Mouse (Mus musculus) adrenal gland, postnatal 14 days (tissue): ENCODE data around the gene Nepro. TPM values are rescaled to one million over a fixed set of nuclear protein-coding genes. Genes with fewer than 3 reads are reported as not detected.

Experiments
- DNase-seq: peaks from one replicate; pipeline ENCODE4 v3.0.0; 2021; ENCODE audit warnings: mixed read lengths
- total RNA-seq: library from RNA; stranded (reverse); gene quantifications from 2 replicates; pipeline ENCODE4 v1.2.3, GENCODE M21; 2021

Gene Nepro
- total RNA-seq, 1 experiment from 2014 or later: 9.2 TPM

DNA sequence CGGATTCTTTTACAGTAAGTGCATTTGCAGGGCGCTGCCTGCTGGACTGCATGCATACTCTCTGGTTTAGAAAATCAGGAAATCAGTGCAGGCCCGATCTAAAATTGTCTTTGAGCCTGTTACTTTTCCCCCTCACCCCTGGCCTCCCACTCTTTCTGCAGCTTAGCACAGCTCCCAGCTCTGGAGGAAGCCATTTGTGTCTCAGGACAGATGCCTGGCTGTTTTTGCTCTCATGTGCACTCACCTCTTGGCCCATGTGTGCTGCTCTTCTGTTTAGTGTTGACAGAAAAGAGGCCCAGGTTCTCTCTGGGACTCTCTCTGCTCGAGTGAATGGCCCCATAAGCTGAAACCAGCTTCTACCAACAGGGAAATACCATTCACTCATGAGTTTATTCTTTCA lies 20.6 kb upstream of the Nepro start:
- DNase-seq: no peak

GRCm38 (mm10) chr16:44716305-44717140 lies 7.6 kb upstream of the Nepro start:
- DNase-seq: peak; percentile 58

- DNase-seq: no peak
Measured at GRCm38 (mm10) chr16:44717141-44717634, 6.9 kb upstream of the Nepro start.

GRCm38 (mm10) chr16:44717838-44718237 lies 6.3 kb upstream of the Nepro start:
- no peak for DNase-seq

DNA sequence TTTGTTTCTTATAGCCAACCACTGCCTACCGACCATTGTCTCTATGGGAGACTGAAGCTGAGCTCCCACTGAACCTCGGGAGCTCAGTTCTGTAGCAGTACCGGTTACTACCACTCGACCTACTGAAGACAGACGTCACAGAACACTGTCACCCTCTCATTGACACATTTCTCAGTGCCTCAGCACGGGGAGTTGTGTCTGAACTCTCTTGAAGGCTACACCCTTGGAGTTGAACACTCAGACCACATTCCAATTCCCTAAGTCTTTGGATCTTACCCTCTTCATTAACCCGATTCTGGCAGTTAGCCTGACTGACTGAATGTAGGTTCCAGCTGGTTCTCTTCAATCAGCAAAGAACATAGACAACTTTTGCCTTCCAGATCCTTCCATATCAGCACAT lies 4.8 kb upstream of the Nepro start:
- peak; percentile 30 for DNase-seq

GRCm38 (mm10) chr16:44720518-44720917 lies 3.6 kb upstream of the Nepro start:
- DNase-seq: no peak

- no peak for DNase-seq
Measured at GRCm38 (mm10) chr16:44722666-44723065, 1.4 kb upstream of the Nepro start.

DNA sequence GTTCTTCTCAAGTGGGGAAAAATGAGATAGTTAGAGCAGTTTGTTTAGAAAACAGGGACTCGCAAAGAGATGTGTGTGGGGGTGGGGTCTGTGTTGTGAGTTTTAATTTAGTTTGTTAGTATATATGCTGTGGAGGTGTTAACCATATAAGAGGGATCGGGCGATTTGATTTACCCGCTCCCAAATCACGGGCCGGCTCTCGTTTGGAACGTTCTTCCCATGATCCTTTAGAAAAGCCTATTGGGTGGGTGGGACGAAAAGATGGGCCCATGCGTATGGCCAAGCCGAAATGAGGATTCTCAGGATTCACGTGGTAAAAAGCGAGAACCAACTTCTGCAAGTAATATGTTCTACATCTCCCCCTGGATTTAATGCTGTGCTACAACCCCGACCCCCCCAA lies 746 bp downstream of the Nepro start:
- DNase-seq: peak; percentile 52

DNA sequence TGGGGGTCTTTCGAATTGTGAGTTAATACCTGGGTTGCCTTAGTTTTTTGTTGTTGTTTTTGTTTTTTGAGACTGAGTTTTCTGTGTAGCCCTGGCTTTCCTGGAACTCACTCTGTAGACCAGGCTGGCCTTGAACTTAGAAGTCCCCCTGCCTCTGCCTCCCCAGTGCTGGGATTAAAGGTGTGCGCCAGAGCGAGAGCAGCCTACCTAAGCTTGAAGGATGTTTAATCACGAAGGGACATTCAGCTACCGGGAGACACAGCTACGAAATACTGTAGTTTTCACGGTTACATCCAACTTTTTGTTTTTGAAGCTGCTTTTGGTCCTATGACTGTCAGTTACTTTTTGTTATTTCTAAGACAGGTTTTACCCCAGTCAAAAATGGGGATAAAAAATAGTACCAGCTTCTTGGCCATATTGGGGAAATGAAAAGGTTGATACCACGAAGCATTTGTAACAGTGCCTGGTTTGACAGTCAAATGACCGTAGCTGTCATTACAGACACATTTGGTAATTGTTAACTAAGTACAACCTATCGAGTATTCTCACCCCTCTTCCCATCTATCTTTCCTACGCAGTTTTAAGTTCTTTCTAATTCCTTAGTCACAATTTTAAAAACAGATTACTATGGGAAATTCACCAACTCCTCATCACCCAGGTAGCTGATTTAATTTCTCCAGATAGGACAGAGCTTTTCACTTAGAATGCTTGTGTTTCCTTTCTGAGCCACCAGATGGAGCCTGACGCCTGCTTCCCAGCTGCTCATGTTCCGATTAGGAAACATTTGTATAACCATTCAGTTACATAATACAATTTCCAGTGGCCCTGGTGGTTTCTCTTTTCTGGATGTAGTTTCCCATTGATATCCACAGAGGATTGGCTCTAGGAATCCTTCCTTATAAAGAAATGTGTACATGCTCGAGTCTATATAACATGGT lies 1.5 kb downstream of the Nepro start:
- peak; percentile 85 for DNase-seq

GRCm38 (mm10) chr16:44727525-44727924 lies 3.4 kb downstream of the Nepro start:
- DNase-seq: no peak

DNA sequence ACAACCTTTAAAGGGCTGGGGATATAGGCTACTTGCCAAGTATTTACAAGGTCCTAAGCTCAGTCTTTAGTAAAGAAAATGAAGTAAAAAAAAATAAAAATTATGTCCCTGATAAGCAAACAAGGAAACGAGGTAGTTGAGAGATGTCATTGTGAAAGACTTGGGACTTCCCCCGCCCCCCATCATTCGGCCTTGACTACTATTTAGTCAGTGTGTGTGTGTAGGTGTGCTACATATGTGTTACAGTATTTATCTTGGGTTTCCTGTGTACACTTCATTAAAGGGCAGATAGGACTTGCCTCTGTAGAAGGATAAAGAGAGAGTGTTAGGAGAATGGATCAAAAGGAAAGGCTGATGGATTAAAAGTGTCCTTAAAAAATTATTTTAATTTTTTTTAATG lies 10.0 kb downstream of the Nepro start:
- DNase-seq: no peak

DNA sequence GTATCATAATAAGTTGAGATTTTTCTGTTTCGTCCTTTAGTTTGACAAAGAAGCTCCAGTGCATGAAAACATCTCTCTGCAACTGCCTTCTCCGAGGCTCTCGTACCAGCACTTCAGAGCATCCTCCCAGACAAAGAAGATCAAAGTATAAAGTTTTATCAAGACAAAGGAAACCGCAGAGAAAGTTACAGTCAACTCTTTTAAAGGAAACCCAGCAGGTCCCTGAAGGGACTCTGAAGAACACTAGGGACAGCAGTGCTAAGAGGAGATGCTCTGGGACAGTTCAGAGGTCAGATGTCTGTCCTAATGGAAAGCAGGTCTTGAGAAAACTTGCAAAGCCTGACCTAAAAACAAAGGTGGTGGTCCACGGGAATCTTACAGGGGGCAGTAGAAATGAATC lies 11.6 kb downstream of the Nepro start:
- DNase-seq: no peak

DNA sequence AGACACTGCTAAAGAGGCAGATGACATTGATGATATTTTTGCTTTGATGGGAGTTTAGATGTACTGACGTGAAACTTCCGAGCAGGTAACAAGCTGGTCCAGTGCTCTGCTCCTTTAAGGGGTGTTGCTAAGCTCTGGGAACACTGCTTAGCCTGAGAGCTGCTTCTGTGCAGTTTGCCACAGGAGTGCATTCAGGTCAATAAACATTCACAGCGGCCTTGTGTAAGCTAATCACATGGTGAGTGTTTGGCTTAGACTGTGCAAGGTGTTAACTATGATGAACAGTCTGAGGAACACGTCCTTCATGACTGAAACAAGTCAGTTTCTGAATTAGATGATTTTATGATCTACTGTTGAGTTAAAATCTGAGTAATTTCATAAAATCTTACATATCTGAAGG lies 12.0 kb downstream of the Nepro start:
- no peak for DNase-seq

- DNase-seq: no peak
Measured at GRCm38 (mm10) chr16:44742753-44743152, 18.7 kb downstream of the Nepro start.

- DNase-seq: no peak
Measured at GRCm38 (mm10) chr16:44745471-44745865, 21.4 kb downstream of the Nepro start.

DNA sequence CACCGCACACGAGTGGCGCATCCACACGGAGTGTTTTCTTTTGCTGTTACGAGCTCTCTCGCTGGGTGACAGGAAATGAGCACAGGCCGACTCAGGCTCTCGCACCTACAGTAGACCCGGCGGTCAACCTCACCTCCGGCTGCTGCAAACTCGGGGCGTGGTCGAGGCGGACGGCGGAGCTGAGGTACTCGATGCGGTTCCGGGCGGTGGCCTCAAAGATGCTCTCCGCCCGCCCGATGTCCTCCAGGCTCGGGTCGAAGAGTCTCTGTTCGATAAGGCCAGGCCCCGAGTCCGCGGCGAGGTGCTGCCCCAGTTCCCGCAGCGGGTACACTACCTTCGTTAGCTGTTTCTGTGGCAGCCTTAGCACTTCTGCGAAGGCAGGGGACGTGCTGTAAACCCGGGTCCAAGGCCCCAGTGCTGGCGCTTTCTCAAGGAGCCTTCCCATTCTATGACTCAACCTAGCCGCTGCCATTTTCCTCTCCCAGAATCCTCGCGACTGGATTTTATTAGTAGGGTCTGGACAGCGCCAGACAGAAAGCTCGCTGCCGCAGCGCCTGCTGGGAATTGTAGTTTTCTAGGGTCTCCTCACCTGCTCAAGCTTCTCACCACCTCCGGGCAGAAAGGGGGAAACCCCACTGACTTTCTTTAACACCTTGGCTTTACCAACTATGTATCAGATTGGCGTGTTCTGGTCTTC lies 21.9 kb downstream of the Nepro start, which contains the start of gene Gtpbp8:
Gtpbp8 (minus strand) TSS at position 498 of the 697 bp plus-strand sequence.
- DNase-seq: peak; percentile 89

DNA sequence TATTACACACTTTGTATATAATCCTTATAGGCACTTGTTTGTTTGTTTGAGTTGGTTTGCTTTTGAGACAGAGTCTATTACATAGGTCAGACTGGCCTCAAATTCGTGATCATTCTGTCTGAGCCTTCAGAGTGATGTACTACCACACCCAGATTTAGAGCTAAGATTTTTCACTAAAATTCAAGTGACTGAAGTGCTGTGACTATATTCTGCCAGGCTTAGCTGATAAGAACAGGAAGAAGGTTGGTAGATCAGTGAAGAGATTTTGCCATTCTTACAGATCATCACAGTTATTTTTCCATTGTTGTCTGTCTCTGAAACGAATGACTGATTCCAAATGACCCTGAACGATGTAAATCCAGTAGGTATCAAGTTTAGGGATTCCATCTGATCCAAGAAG lies 23.9 kb downstream of the Nepro start:
- DNase-seq: no peak

DNA sequence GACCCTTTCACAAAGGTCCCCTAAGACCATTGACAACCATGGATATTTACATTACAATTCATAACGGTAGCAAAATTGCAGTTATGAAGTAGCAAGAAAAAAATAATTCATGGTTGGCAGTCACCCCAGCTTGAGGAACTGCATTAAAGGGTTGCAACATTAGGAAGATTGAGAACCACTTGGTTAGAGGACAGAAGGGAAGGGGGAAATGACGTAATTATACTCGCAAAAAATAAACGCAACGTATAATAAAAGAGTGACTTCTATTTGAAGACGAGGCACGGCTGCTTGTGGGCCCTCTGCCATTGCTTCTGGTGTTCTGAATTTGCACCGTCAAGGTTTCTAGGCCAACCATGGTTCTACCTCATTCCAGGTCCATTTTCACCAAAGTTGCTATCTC lies 33.6 kb downstream of the Nepro start:
- DNase-seq: no peak

DNA sequence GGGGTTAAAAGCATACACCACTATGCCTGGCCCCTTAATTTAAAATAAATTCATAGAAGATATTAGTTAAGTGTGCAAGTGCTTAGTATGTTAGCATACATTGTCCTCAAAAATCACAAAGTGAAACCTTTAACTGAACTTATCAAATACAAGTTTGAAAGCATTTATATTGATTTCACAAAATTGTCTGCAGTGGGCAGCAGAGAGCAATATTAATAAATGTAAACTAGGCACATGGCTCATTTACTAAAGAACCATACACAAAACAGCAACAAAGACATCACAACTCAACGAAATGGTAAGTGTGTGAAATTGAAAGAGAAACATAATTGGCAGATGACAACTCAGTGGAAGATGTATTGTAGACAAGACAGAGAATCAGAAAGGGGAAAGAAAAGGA lies 37.7 kb downstream of the Nepro start:
- DNase-seq: no peak

- DNase-seq: no peak
Measured at GRCm38 (mm10) chr16:44765555-44766319, 41.6 kb downstream of the Nepro start, which contains the start of gene Cd200r1. Cd200r1 (plus strand) TSS chr16:44765736.

DNA sequence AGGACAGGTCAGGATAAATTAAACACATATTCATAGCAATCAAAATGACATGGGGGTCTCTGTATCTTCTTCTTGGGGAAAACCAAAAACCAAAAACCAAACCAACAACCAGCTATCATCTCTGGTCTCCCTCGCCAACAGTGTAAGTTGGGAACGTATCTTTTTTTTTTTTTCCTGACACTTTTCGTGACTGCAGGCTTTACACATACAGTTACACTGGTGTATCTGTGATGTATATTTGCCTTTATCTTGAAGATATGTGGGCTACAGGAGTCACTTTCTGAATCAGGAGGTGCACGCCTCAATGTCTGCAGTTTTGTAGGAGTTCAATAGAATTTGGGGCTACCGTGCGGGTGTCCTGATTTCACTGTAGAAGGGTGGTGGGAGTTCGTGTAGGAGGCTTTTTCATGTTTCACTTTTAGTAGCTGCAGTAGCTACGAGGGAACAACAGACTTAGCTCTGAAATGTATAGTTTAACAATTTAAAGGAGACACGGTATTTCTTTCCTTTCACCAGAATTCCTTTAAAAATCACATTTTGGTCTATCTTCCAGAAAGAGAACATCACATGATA lies 42.3 kb downstream of the Nepro start:
- DNase-seq: no peak
